Mouse (Mus musculus) CH12.LX (cell line): ENCODE results near the gene Cfap61. TPM values are rescaled to one million over a fixed set of nuclear protein-coding genes. Genes with fewer than 3 reads are reported as not detected.

Source experiments
- DNase-seq: peaks from one replicate; pipeline ENCODE4 v3.0.0-alpha.2; 2013; ENCODE audit errors: extremely low read depth
- H3K27ac ChIP-seq: 2 replicates; pipeline ENCODE4 v1.5.1; 2012; ENCODE audit warnings: low read depth, mild to moderate bottlenecking, control low read depth, moderate library complexity; ENCODE audit not compliant: insufficient read depth
- H3K27me3 ChIP-seq: replicated peaks from 2 replicates; pipeline ENCODE3; 2012; ENCODE audit warnings: inconsistent platforms
- H3K36me3 ChIP-seq, 2 experiments: replicated peaks in 1 of 2; 2 replicates each; pipeline versions ENCODE3 to v1.6.1; 2012; ENCODE audit warnings: inconsistent platforms in 1 of 2, low read length in 1 of 2, mild to moderate bottlenecking in 1 of 2, mixed read lengths in 1 of 2, moderate library complexity in 1 of 2; ENCODE audit not compliant: control insufficient read depth in 1 of 2, insufficient read depth in 1 of 2
- H3K4me1 ChIP-seq, 2 experiments: 2 replicates each; pipeline ENCODE4 v1.6.1; 2012; ENCODE audit warnings: inconsistent platforms in 1 of 2, moderate library complexity in 1 of 2; ENCODE audit not compliant: insufficient read depth in 2 of 2, control insufficient read depth in 1 of 2
- H3K4me2 ChIP-seq: 2 replicates; pipeline ENCODE4 v1.6.1; 2012; ENCODE audit warnings: low read depth, mild to moderate bottlenecking, control low read depth; ENCODE audit not compliant: poor library complexity, insufficient read depth, severe bottlenecking
- H3K4me3 ChIP-seq, 3 experiments: fragments of 150-350 bp in 1 of 3; sonication (generic) in 1 of 3; replicated peaks in 1 of 3; 2 replicates each; pipeline versions ENCODE3 to v1.5.1; 2011 to 2012; ENCODE audit warnings: low read depth in 2 of 3, low read length in 2 of 3, mild to moderate bottlenecking in 2 of 3, moderate library complexity in 2 of 3, control low read depth in 1 of 3, improper control_type of control experiment in 1 of 3, inconsistent platforms in 1 of 3, mixed read lengths in 1 of 3; ENCODE audit not compliant: poor library complexity in 1 of 3
- H3K79me2 ChIP-seq: replicated peaks from 2 replicates; pipeline ENCODE4 v1.6.1; 2012; ENCODE audit warnings: mild to moderate bottlenecking, moderate library complexity; ENCODE audit not compliant: control insufficient read depth, poor library complexity, insufficient read depth, severe bottlenecking; ENCODE audit errors: extremely low read depth
- H3K9ac ChIP-seq: 2 replicates; pipeline ENCODE4 v1.6.1; 2012; ENCODE audit warnings: low read depth, mild to moderate bottlenecking, control low read depth, moderate library complexity; ENCODE audit not compliant: insufficient read depth
- H3K9me3 ChIP-seq: replicated peaks from 2 replicates; pipeline ENCODE3; 2012; ENCODE audit warnings: low read length, inconsistent platforms, mixed read lengths
- BHLHE40 ChIP-seq: IDR thresholded peaks from 2 replicates; pipeline ENCODE4 v1.6.1; 2011; ENCODE audit warnings: mild to moderate bottlenecking, low read depth, low read length, improper control_type of control experiment
- CHD1 ChIP-seq: IDR thresholded peaks from 2 replicates; pipeline ENCODE4 v1.6.1; 2012; ENCODE audit warnings: low read depth, low read length, improper control_type of control experiment, inconsistent platforms
- ELF1 ChIP-seq: IDR thresholded peaks from 2 replicates; pipeline ENCODE4 v1.6.1; 2014; ENCODE audit warnings: low read depth, mild to moderate bottlenecking, inconsistent platforms, low read length, improper control_type of control experiment
- IRF4 ChIP-seq: IDR thresholded peaks from 2 replicates; pipeline ENCODE4 v1.6.1; 2014; ENCODE audit warnings: low read depth, mild to moderate bottlenecking, inconsistent platforms, low read length, improper control_type of control experiment
- JUN ChIP-seq: IDR thresholded peaks from 2 replicates; pipeline ENCODE4 v1.6.1; 2011; ENCODE audit warnings: low read depth, mild to moderate bottlenecking, low read length, improper control_type of control experiment, moderate library complexity; ENCODE audit not compliant: insufficient read depth
- MAFK ChIP-seq: IDR thresholded peaks from 2 replicates; pipeline ENCODE4 v1.6.1; 2011; ENCODE audit warnings: low read length, improper control_type of control experiment; ENCODE audit not compliant: insufficient replicate concordance
- POLR2A ChIP-seq: IDR thresholded peaks from 2 replicates; pipeline ENCODE4 v1.6.1; 2011; ENCODE audit warnings: low read depth, mild to moderate bottlenecking, improper control_type of control experiment, low read length
- TBP ChIP-seq: conservative IDR thresholded peaks from 2 replicates; pipeline ENCODE4 v1.6.1; 2011; ENCODE audit warnings: low read depth, low read length, improper control_type of control experiment
- USF1 ChIP-seq: IDR thresholded peaks from 2 replicates; pipeline ENCODE4 v1.6.1; 2014; ENCODE audit warnings: low read depth, mild to moderate bottlenecking, inconsistent platforms, low read length, improper control_type of control experiment
- dilution Hi-C: fragments of 300-500 bp; cut with MboI; formaldehyde crosslinking; loops from 2 replicates; pipeline ENCODE4 v1.14.3; 2020; ENCODE audit warnings: low sequenced_read_pairs; ENCODE audit not compliant: extremely low pct_unique_long_range_greater_than_20kb, extremely low pct_ligation_motif_present
- in situ Hi-C: fragments of 300-500 bp; cut with MboI; formaldehyde crosslinking; loops from 3 replicates; pipeline ENCODE4 v1.14.3; 2019; ENCODE audit warnings: low sequenced_read_pairs, low pct_ligation_motif_present, low pct_unique_long_range_greater_than_20kb, mixed read lengths
- polyA plus RNA-seq: library from polyadenylated mRNA; unstranded; fragments of >175 nt; gene quantifications from 2 replicates; pipeline ENCODE4 v1.2.1, GENCODE M21; 2012; ENCODE audit warnings: low read depth; ENCODE audit not compliant: insufficient read length
- total RNA-seq, 2 experiments: library from RNA; depleted of rRNA; stranded (reverse); fragments of 300-350 nt in 1 of 2; fragments of >200 nt in 1 of 2; gene quantifications; 2 replicates each; pipeline ENCODE4 v1.2.3; 2012 to 2014

The Cfap61 gene
- total and polyA plus RNA-seq, 3 experiments, result 0.34 TPM; not detected in 2

GRCm38 (mm10) chr2:146083326-146083871 lies 148.8 kb downstream of the Cfap61 start:
- H3K4me2 ChIP-seq, result peak overlapping the region; percentile 86; the same call in 1 of the 2 replicates
- H3K36me3 ChIP-seq, result no peaks in the 10 kb centered on the region
- no peak for TF ChIP-seq POLR2A
- 0 out of 2 replicates have a peak, but pooled peaks have one; percentile 31 for TF ChIP-seq IRF4
- TF ChIP-seq BHLHE40, result peak; percentile 34; the same call in 1 of the 2 replicates
- TF ChIP-seq CHD1, result peak; percentile 96
- in situ Hi-C loops (no loop called here), dilution Hi-C loops (no loop called here)
- no peak overlapping the region for H3K9ac ChIP-seq
- peak overlapping the region; percentile 38; the same call in 1 of the 2 replicates for H3K27ac ChIP-seq
- peak; percentile 24 for DNase-seq
- peaks cover 9 to 13% of the 10 kb centered on the region in 2 experiments for H3K4me1 ChIP-seq
- H3K79me2 ChIP-seq, result no peaks in the 10 kb centered on the region
- no peaks in the 10 kb centered on the region for H3K27me3 ChIP-seq
- H3K9me3 ChIP-seq, result no peaks in the 10 kb centered on the region
- peak overlapping the region in 1 of 3 experiments; percentile 15 for H3K4me3 ChIP-seq

GRCm38 (mm10) chr2:146087411-146087810 lies 152.8 kb downstream of the Cfap61 start:
- Histone ChIP-seq H3K4me3 (no peak overlapping the region), H3K4me2 (no peak overlapping the region), H3K79me2 (no peaks in the 10 kb centered on the region), H3K4me1 (peaks cover 9 to 13% of the 10 kb centered on the region in 2 experiments), H3K36me3 (no peaks in the 10 kb centered on the region), H3K27me3 (peaks cover 2% of the 10 kb centered on the region), H3K27ac (no peak overlapping the region), H3K9me3 (no peaks in the 10 kb centered on the region), H3K9ac (no peak overlapping the region)
- dilution Hi-C loops (no loop called here), in situ Hi-C loops (no loop called here)
- TF ChIP-seq JUN (no peak), ELF1 (no peak), USF1 (no peak)
- DNase-seq, result no peak

GRCm38 (mm10) chr2:146089157-146089692 lies 154.6 kb downstream of the Cfap61 start:
- Histone ChIP-seq H3K27ac (no peak overlapping the region), H3K4me3 (no peak overlapping the region), H3K79me2 (no peaks in the 10 kb centered on the region), H3K27me3 (peaks cover 2% of the 10 kb centered on the region), H3K9ac (no peak overlapping the region), H3K4me2 (no peak overlapping the region), H3K9me3 (no peaks in the 10 kb centered on the region), H3K4me1 (peaks cover 0 to under 1% of the 10 kb centered on the region in 2 experiments; a peak in 1 of 4 replicates), H3K36me3 (no peaks in the 10 kb centered on the region)
- TF ChIP-seq TBP, result no peak
- TF ChIP-seq MAFK, result no peak
- dilution Hi-C loops (no loop called here), in situ Hi-C loops (no loop called here)
- DNase-seq, result no peak
